Mouse (Mus musculus) cerebellum, postnatal 14 days (tissue): Measurements from ENCODE around the gene Wls.

Source experiments
- DNase-seq, 2 experiments: peaks; one replicate each; pipeline ENCODE4 v3.0.0; 2021; ENCODE audit warnings: mixed read lengths in 2 of 2

Gene Wls

DNA sequence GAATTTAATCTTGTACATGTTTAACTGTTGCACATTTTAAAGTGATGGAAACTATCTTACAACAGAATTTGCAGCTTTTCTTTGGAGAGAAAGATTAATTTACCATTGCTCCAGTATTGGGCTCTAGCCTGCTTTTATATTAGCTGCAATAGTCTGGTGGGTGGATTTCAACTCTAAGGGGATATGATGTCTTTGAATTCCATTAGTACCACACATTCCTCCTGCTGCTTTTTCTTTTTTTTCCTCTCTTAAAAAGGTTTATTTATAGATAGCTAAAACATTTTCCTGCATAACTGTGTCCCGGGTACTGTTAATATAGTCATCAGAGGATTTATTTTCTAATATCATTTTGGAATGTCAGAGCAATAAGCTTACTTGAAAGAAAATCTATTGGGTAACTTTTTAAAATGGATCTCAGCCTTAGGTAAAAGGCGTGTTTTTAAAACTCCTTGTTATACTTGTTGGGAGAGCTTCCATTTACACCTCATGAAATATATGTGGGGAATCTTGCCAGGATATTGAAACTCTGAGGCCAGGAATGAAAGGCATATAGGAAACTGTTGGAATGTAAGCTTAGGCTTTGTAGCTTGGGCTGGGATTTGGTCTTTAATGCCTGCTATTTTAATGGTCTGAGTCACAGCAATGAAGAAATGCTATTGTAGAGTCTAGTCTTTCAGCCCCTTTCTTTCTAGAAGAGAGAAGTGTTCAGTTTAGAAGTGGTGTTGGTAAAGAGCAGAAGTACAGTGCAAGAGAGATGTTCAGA, 78.0 kb downstream of the Wls start:
- DNase-seq, result no peak
